In genomic region chr6:140535504-140535903, GRCm38 (mm10) we compare ENCODE assay signal across 18 mouse cellular contexts.
DNase-seq lines count a peak whose midpoint lies in the region.
"Had no signal": no experiment of that assay in that cellular context is flagged by ENCODE, and none has a peak within 500 bp of the region (broad histone marks: within the 10 kb centered on the region; RNA-seq: fewer than 3 reads in every experiment).

No protein-coding gene starts in this region.

- H3K27ac ChIP-seq in midbrain, embryonic 10.5 days (replicated peaks): no peak overlapping the region
- H3K27ac ChIP-seq: embryonic facial prominence, embryonic 10.5 days; neural tube, embryonic 12.5 days had no signal

- H3K4me3 ChIP-seq in midbrain, embryonic 10.5 days: no peak overlapping the region
- H3K4me3 ChIP-seq: embryonic facial prominence, embryonic 10.5 days; heart, embryonic 12.5 days; neural tube, embryonic 12.5 days had no signal

- intact Hi-C loops in heart, postnatal 36 days (cut with DNase I): no loop called here

- peak; percentile 48 for DNase-seq in heart, postnatal 4 days
- no peak for DNase-seq in heart, postnatal 36 days
- DNase-seq in 3T3-L1 (ENCODE audit: low read depth, low spot score): peak; percentile 52
- DNase-seq in Muller cell, postnatal 12 days (ENCODE audit: inconsistent ontology term): peak; percentile 72
- DNase-seq in adrenal gland, postnatal 36 days: peak; percentile 52 to 76
- no peak for DNase-seq in right cerebral cortex, postnatal 14 days
- DNase-seq in midbrain, embryonic 10.5 days (ENCODE audit: low spot score): no peak
- DNase-seq: cerebellum, adult 11 months; cerebellum, postnatal 36 days; forebrain, postnatal 0 days; gastrocnemius, postnatal 10 days; kidney, postnatal 10 days; liver; lung, embryonic 14.5 days; thymus, adult 2 months had no signal

- peaks cover 93% of the 10 kb centered on the region for H3K36me3 ChIP-seq in midbrain, embryonic 10.5 days

- 95% methylated on average over 8 of the region's 8 CpGs for WGBS in midbrain, embryonic 10.5 days

- no peaks in the 10 kb centered on the region for H3K9me3 ChIP-seq in midbrain, embryonic 10.5 days (replicated peaks)
- H3K9me3 ChIP-seq: embryonic facial prominence, embryonic 10.5 days; heart, embryonic 12.5 days; neural tube, embryonic 12.5 days had no signal

- no peaks in the 10 kb centered on the region for H3K27me3 ChIP-seq in midbrain, embryonic 10.5 days (ENCODE audit: low read depth, poor library complexity, severe bottlenecking)
- H3K27me3 ChIP-seq: heart, embryonic 12.5 days; neural tube, embryonic 12.5 days had no signal

- no peaks in the 10 kb centered on the region for H3K4me1 ChIP-seq in midbrain, embryonic 10.5 days
- H3K4me1 ChIP-seq: embryonic facial prominence, embryonic 10.5 days; neural tube, embryonic 12.5 days had no signal

Comparison
In these comparisons a context has a peak if more than half of its experiments do, and no peak if none do; other contexts are left out.
1. DNase-seq: peak in heart, postnatal 4 days (single experiment), 3T3-L1 (single experiment), Muller cell, postnatal 12 days (single experiment) and adrenal gland, postnatal 36 days (2 of 2); none in heart, postnatal 36 days (0 of 2), right cerebral cortex, postnatal 14 days (single experiment) and midbrain, embryonic 10.5 days (single experiment).